Mouse (Mus musculus) central nervous system, embryonic 11.5 days (tissue): ENCODE results near the gene Map3k10. TPM values are rescaled to one million over a fixed set of nuclear protein-coding genes. Genes with fewer than 3 reads are reported as not detected.

Experiments used
- polyA plus RNA-seq: library from polyadenylated mRNA; depleted of rRNA; stranded (reverse); fragments of >200 nt; gene quantifications from 2 replicates; pipeline ENCODE4 v1.2.3, GENCODE M21; 2012; rRNA removed

Gene Map3k10
- 32.1 and 44.5 TPM in 2 replicates for polyA plus RNA-seq

DNA sequence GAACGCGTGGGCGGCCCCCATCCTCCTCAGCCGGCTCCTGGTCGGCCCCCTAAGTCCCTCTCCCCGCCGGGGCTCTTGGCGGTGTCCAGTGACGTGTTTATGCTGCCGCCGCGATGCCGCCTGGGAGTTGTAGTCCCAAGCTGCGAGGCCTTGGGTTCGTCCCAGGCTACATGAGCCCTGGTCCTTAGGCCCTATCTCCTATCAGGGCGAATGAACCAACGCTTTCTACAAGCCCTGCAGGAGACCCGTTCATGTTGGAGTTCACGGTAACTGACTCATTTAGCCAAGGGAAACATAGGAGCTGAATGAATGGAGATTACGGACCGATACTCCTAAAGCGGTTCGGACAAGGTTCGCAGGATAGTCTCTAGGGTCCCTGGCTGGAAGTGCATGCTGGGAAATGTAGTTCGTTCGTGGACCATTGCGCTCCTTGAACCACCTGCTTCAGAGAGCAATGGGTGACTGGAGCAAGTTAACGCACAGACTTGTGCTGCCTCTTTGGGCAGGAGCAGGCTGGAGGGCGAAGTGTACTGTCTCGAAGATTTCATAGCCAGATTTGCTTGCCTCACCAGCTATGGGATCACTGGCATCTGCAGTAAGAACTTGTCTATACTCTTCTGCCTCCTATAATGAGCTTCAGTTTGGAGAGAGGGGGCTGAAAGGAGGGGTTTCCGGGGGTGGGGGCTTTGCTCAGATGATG, at the start of gene Map3k10:
Map3k10 (minus strand) TSS at position 77 of the 700 bp plus-strand sequence.

DNA sequence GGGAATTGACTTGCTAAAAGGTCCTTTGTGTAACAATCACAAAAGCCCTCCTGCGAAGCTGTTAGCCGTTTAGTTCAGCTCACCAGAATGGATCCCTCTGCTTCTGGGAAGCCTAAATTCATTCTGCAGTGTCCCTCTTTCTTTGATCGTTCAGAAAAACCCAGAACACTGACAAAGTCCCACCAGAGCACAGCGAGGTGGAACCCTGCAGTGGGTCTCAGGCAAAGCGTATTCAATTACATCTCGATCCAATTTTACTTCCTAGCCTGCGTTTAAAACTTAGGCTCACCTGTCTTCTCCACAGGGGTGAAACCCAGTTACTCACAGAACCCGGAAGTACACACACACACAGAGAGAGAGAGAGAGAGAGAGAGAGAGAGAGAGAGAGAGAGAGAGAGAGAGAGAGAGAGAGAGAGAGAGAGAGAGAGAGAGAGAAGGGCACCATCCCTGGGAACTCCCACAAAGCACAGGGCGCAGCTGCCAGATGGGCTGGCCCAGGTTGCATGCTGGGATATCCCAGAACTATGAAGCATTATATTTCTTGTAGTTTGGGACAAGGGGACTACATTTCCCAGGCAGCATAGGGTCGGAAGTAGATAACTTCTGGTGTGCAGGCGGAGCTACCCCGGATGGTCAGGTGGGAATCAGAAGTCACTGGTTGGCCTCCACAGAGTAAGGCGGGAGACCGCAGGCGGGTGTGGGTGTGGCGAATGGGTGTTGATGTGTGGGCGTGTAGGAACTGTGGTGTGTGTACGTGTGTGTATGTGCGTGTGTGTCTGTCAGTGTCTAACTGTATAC, 14.6 kb upstream of the Map3k10 start, which contains the start of gene Zfp607b:
Zfp607b (plus strand) TSS at position 526 of the 798 bp plus-strand sequence.

DNA sequence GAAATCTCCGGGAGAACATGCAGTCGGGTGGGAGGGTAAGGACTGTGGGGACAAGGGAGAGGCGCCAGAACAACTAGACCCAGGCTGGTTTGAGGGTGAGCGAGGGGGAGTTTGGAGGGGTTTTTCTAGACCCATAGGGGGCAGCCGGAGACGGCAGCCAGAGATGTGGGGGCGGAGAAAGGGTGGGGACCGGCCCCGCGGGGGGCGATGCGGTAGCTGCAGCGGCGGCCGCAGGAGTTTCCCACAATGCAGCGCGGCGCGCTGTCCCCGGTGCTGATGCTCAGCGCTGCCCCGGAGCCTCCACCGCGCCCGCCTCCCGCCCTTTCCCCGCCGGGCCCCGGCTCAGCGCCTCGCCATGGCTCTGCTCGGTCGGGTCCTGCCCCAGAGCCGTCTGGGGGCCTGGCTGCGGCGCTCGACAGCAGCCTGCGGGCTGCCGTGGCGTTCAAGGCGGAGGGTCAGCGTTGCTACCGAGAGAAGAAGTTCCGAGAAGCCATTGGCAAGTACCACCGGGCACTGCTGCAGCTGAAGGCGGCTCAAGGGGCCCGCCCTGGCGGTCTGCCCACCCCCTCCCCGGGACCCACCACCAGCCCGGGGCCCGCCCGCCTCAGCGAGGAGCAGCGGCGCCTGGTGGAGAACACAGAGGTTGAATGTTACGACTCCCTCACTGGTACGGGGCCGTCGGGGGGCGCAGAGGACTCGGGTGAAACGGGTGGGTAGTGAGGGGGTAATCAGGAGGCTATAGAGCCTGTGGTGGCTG, 20.5 kb downstream of the Map3k10 start, which contains the start of gene Ttc9b:
Ttc9b (plus strand) TSS at position 235 of the 757 bp plus-strand sequence.

Other genes starting within 250 kb of the Map3k10 start
- gene Sptbn4, start 226.9 kb downstream of the Map3k10 start, polyA plus RNA-seq: 1.5 and 1.6 TPM in 2 replicates
- gene Blvrb, start 226.6 kb downstream of the Map3k10 start, polyA plus RNA-seq: 65.2 and 71.6 TPM in 2 replicates
- 8.5 and 17.8 TPM in 2 replicates for gene Sertad3, start 200.8 kb downstream of the Map3k10 start, polyA plus RNA-seq
- 11.8 and 12.2 TPM in 2 replicates for gene Sertad1, start 187.7 kb downstream of the Map3k10 start, polyA plus RNA-seq
- 4.6 and 5.3 TPM in 2 replicates for gene Prx, start 175.3 kb downstream of the Map3k10 start, polyA plus RNA-seq
- 2.3 and 3.4 TPM in 2 replicates for gene Hipk4, start 151.3 kb downstream of the Map3k10 start, polyA plus RNA-seq
- 61.2 and 68.5 TPM in 2 replicates for gene Pld3, start 121.4 kb downstream of the Map3k10 start, polyA plus RNA-seq
- 24.6 and 32.0 TPM in 2 replicates for gene 2310022A10Rik, start 121.4 kb downstream of the Map3k10 start, polyA plus RNA-seq
- 48.6 and 64.2 TPM in 2 replicates for gene Akt2, start 83.0 kb downstream of the Map3k10 start, polyA plus RNA-seq
- 5.3 and 5.7 TPM in 2 replicates for gene Ttc9b, start 20.7 kb downstream of the Map3k10 start, polyA plus RNA-seq
- gene Zfp607b, start 14.7 kb upstream of the Map3k10 start, polyA plus RNA-seq: 4.6 and 5.2 TPM in 2 replicates
- 23.0 and 30.9 TPM in 2 replicates for gene Zfp60, start 56.8 kb upstream of the Map3k10 start, polyA plus RNA-seq
- 4.7 and 5.4 TPM in 2 replicates for gene Zfp626, start 132.6 kb upstream of the Map3k10 start, polyA plus RNA-seq
- gene Zfp59, start 164.0 kb upstream of the Map3k10 start, polyA plus RNA-seq: 4.5 and 7.1 TPM in 2 replicates
- gene Zfp607a, start 182.9 kb upstream of the Map3k10 start, polyA plus RNA-seq: 2.1 and 2.5 TPM in 2 replicates